Mouse (Mus musculus) ES-E14 (cell line): ENCODE data around the gene Mpp2.

Experiments
- MAFK ChIP-seq: IDR thresholded peaks from 2 replicates; pipeline ENCODE4 v1.6.1; 2014; ENCODE audit warnings: mild to moderate bottlenecking, low read depth, low read length, inconsistent platforms; ENCODE audit not compliant: insufficient read depth
- ZNF384 ChIP-seq: IDR thresholded peaks from 2 replicates; pipeline ENCODE4 v1.6.1; 2012; ENCODE audit warnings: low read depth, low read length, inconsistent platforms

GRCm38 (mm10) chr11:102063076-102063475 lies 25.2 kb downstream of the Mpp2 start:
- TF ChIP-seq MAFK (no peak), ZNF384 (no peak)
